Mouse (Mus musculus): Measurements from ENCODE around the gene Klf3. TPM values are rescaled to one million over a fixed set of nuclear protein-coding genes. Genes with fewer than 3 reads are reported as not detected.
"Not testable (repeated sequence)": the region's sequence is repeated elsewhere in the genome, so short reads cannot be mapped to it uniquely, and the experiment has no call there.

Gene Klf3
- polyA plus RNA-seq, 1 experiment from 2014 or later, result 32.9 TPM

- no peak overlapping the region for H3K4me2 ChIP-seq (ENCODE audit: low read length)
- 0 out of 2 replicates have a peak overlapping the region, but pooled peaks have one; percentile 12 for H3K27ac ChIP-seq (ENCODE audit: low read length)
- no peak overlapping the region for H3K9ac ChIP-seq (replicated peaks; ENCODE audit: low read depth, low read length)
- peak; percentile 92 for ATAC-seq
- no peaks in the 10 kb centered on the region for H3K36me3 ChIP-seq (ENCODE audit: control insufficient read depth, insufficient read depth)
- H3K4me3 ChIP-seq (replicated peaks; ENCODE audit: low read length), result no peak overlapping the region
- no peaks in the 10 kb centered on the region for H3K27me3 ChIP-seq (replicated peaks; ENCODE audit: control insufficient read depth, insufficient read depth, low read length)
- no peaks in the 10 kb centered on the region; the same call in 1 of the 2 replicates for H3K9me3 ChIP-seq (ENCODE audit: control insufficient read depth, low read length)
- WGBS, result 7% methylated on average over 4 of the region's 4 CpGs
- H3K4me1 ChIP-seq (replicated peaks; ENCODE audit: control insufficient read depth, insufficient read depth, low read length), result peaks cover 14% of the 10 kb centered on the region
Observed at GRCm38 (mm10) chr5:64878027-64878425, 74.8 kb downstream of the Klf3 start.

GRCm38 (mm10) chr5:64878526-64878925 is 75.3 kb downstream of the Klf3 start:
- no peaks in the 10 kb centered on the region for H3K27me3 ChIP-seq (replicated peaks; ENCODE audit: control insufficient read depth, insufficient read depth, low read length)
- H3K27ac ChIP-seq (ENCODE audit: low read length), result peak overlapping the region; percentile 12; the same call in 1 of the 2 replicates
- no peak overlapping the region for H3K9ac ChIP-seq (replicated peaks; ENCODE audit: low read depth, low read length)
- WGBS, result 73% methylated on average over 2 of the region's 2 CpGs
- no peaks in the 10 kb centered on the region for H3K36me3 ChIP-seq (ENCODE audit: control insufficient read depth, insufficient read depth)
- H3K4me1 ChIP-seq (replicated peaks; ENCODE audit: control insufficient read depth, insufficient read depth, low read length), result peaks cover 14% of the 10 kb centered on the region
- H3K9me3 ChIP-seq (ENCODE audit: control insufficient read depth, low read length), result no peaks in the 10 kb centered on the region; the same call in 1 of the 2 replicates
- no peak overlapping the region for H3K4me2 ChIP-seq (ENCODE audit: low read length)
- H3K4me3 ChIP-seq (replicated peaks; ENCODE audit: low read length), result no peak overlapping the region
- no peak for ATAC-seq

GRCm38 (mm10) chr5:64879241-64879640 is 76.1 kb downstream of the Klf3 start:
- no peak overlapping the region for H3K27ac ChIP-seq (ENCODE audit: low read length)
- 51% methylated on average over 3 of the region's 3 CpGs for WGBS
- H3K36me3 ChIP-seq (ENCODE audit: control insufficient read depth, insufficient read depth), result no peaks in the 10 kb centered on the region
- H3K4me1 ChIP-seq (replicated peaks; ENCODE audit: control insufficient read depth, insufficient read depth, low read length), result peaks cover 18% of the 10 kb centered on the region
- H3K9me3 ChIP-seq (ENCODE audit: control insufficient read depth, low read length), result no peaks in the 10 kb centered on the region; the same call in 1 of the 2 replicates
- no peak overlapping the region for H3K4me2 ChIP-seq (ENCODE audit: low read length)
- ATAC-seq, result no peak
- no peaks in the 10 kb centered on the region for H3K27me3 ChIP-seq (replicated peaks; ENCODE audit: control insufficient read depth, insufficient read depth, low read length)
- H3K4me3 ChIP-seq (replicated peaks; ENCODE audit: low read length), result no peak overlapping the region
- no peak overlapping the region for H3K9ac ChIP-seq (replicated peaks; ENCODE audit: low read depth, low read length)

- H3K36me3 ChIP-seq (ENCODE audit: control insufficient read depth, insufficient read depth); H3K9me3 ChIP-seq (ENCODE audit: control insufficient read depth, low read length); H3K27ac ChIP-seq (ENCODE audit: low read length); ATAC-seq; H3K4me3 ChIP-seq (replicated peaks; ENCODE audit: low read length); H3K27me3 ChIP-seq (replicated peaks; ENCODE audit: control insufficient read depth, insufficient read depth, low read length); H3K9ac ChIP-seq (replicated peaks; ENCODE audit: low read depth, low read length); H3K4me2 ChIP-seq (ENCODE audit: low read length): not testable (repeated sequence)
- WGBS, result 93% methylated on average over 6 of the region's 10 CpGs
- peaks cover 16% of the 10 kb centered on the region for H3K4me1 ChIP-seq (replicated peaks; ENCODE audit: control insufficient read depth, insufficient read depth, low read length)
Observed at GRCm38 (mm10) chr5:64881559-64881958, 78.4 kb downstream of the Klf3 start.

- not testable (repeated sequence) for ATAC-seq
- WGBS, result 83% methylated on average over 8 of the region's 11 CpGs
- peaks cover 15% of the 10 kb centered on the region for H3K4me1 ChIP-seq (replicated peaks; ENCODE audit: control insufficient read depth, insufficient read depth, low read length)
Observed at GRCm38 (mm10) chr5:64881976-64882375, 78.8 kb downstream of the Klf3 start.

More at GRCm38 (mm10) chr5:64881976-64882375, 78.8 kb downstream of the Klf3 start:
- not testable (repeated sequence) for H3K4me3 ChIP-seq (replicated peaks; ENCODE audit: low read length); H3K9me3 ChIP-seq (ENCODE audit: control insufficient read depth, low read length); H3K36me3 ChIP-seq (ENCODE audit: control insufficient read depth, insufficient read depth); H3K27me3 ChIP-seq (replicated peaks; ENCODE audit: control insufficient read depth, insufficient read depth, low read length); H3K27ac ChIP-seq (ENCODE audit: low read length); H3K9ac ChIP-seq (replicated peaks; ENCODE audit: low read depth, low read length); H3K4me2 ChIP-seq (ENCODE audit: low read length)

Other genes starting within 250 kb of the Klf3 start
- gene Tlr1, start 130.2 kb downstream of the Klf3 start, polyA plus RNA-seq (2015; fragmentation: Nextera tagmentation; extraction: Ambion mirVana), result 0.22 and 0.47 TPM in 2 replicates
- 0.22 and 0.41 TPM in 2 replicates for gene Tlr6, start 156.7 kb downstream of the Klf3 start, polyA plus RNA-seq (2015; fragmentation: Nextera tagmentation; extraction: Ambion mirVana)
- gene Fam114a1, start 166.7 kb downstream of the Klf3 start, polyA plus RNA-seq (2015; fragmentation: Nextera tagmentation; extraction: Ambion mirVana), result 6.7 and 8.5 TPM in 2 replicates